Mouse (Mus musculus): ENCODE measurements around the gene Ptpn12. TPM values are rescaled to one million over a fixed set of nuclear protein-coding genes. Genes with fewer than 3 reads are reported as not detected.
A peak's percentile ranks its signal among the peaks of the same experiment; 100 is the strongest.

The Ptpn12 gene
- polyA plus RNA-seq, 1 experiment from 2014 or later, result 23.3 TPM

- H3K36me3 ChIP-seq (ENCODE audit: control insufficient read depth, insufficient read depth, low read length), result no peaks in the 10 kb centered on the region
- H3K4me3 ChIP-seq (ENCODE audit: low read depth, low read length), result peak overlapping the region; percentile 1; the same call in 1 of the 2 replicates
- ATAC-seq (replicated peaks; ENCODE audit: low FRiP score) (peak; percentile 50), DNase-seq (ENCODE audit: low spot score) (no peak)
- no peaks in the 10 kb centered on the region for H3K27me3 ChIP-seq (replicated peaks; ENCODE audit: control insufficient read depth, insufficient read depth, low read length)
- no peaks in the 10 kb centered on the region for H3K9me3 ChIP-seq (ENCODE audit: control insufficient read depth, low read length)
- H3K4me2 ChIP-seq, result peak overlapping the region; percentile 60
- peaks cover 53% of the 10 kb centered on the region for H3K4me1 ChIP-seq (replicated peaks; ENCODE audit: control insufficient read depth, insufficient read depth, low read length)
- 19% methylated on average over 2 of the region's 2 CpGs for WGBS
- peak overlapping the region; percentile 63 for H3K27ac ChIP-seq (ENCODE audit: low read depth, low read length)
- peak overlapping the region; percentile 1; the same call in 1 of the 2 replicates for H3K9ac ChIP-seq (ENCODE audit: low read depth, low read length)
Measured at GRCm38 (mm10) chr5:21050770-21051122, 5.0 kb downstream of the Ptpn12 start.

GRCm38 (mm10) chr5:21050061-21050769 is 5.5 kb downstream of the Ptpn12 start:
- Histone ChIP-seq H3K4me1 (replicated peaks; ENCODE audit: control insufficient read depth, insufficient read depth, low read length) (peaks cover 58% of the 10 kb centered on the region), H3K4me3 (ENCODE audit: low read depth, low read length) (peak overlapping the region; percentile 1; the same call in 1 of the 2 replicates), H3K9me3 (ENCODE audit: control insufficient read depth, low read length) (no peaks in the 10 kb centered on the region), H3K27me3 (replicated peaks; ENCODE audit: control insufficient read depth, insufficient read depth, low read length) (no peaks in the 10 kb centered on the region), H3K27ac (ENCODE audit: low read depth, low read length) (peak overlapping the region; percentile 63), H3K9ac (ENCODE audit: low read depth, low read length) (peak overlapping the region; percentile 1; the same call in 1 of the 2 replicates), H3K36me3 (ENCODE audit: control insufficient read depth, insufficient read depth, low read length) (no peaks in the 10 kb centered on the region), H3K4me2 (peak overlapping the region; percentile 60)
- 42% methylated on average over 6 of the region's 6 CpGs for WGBS
- ATAC-seq (replicated peaks; ENCODE audit: low FRiP score), result peak; percentile 25; the same call in 1 of the 2 replicates
- DNase-seq (ENCODE audit: low spot score), result no peak

- Histone ChIP-seq H3K36me3 (ENCODE audit: control insufficient read depth, insufficient read depth, low read length) (no peaks in the 10 kb centered on the region; the same call in 1 of the 2 replicates), H3K4me1 (replicated peaks; ENCODE audit: control insufficient read depth, insufficient read depth, low read length) (peaks cover 65% of the 10 kb centered on the region), H3K4me3 (ENCODE audit: low read depth, low read length) (no peak overlapping the region), H3K27me3 (replicated peaks; ENCODE audit: control insufficient read depth, insufficient read depth, low read length) (no peaks in the 10 kb centered on the region), H3K9ac (ENCODE audit: low read depth, low read length) (no peak overlapping the region), H3K27ac (ENCODE audit: low read depth, low read length) (no peak overlapping the region), H3K4me2 (no peak overlapping the region), H3K9me3 (ENCODE audit: control insufficient read depth, low read length) (no peaks in the 10 kb centered on the region)
- DNase-seq (ENCODE audit: low spot score), result no peak
- WGBS, result 87% methylated on average over 4 of the region's 4 CpGs
- ATAC-seq (replicated peaks; ENCODE audit: low FRiP score), result no peak
Measured at GRCm38 (mm10) chr5:21049006-21049405, 6.7 kb downstream of the Ptpn12 start.

- no peaks in the 10 kb centered on the region for H3K27me3 ChIP-seq (replicated peaks; ENCODE audit: control insufficient read depth, insufficient read depth, low read length)
- H3K4me2 ChIP-seq, result no peak overlapping the region; the same call in 1 of the 2 replicates
- ATAC-seq (replicated peaks; ENCODE audit: low FRiP score) (no peak), DNase-seq (ENCODE audit: low spot score) (no peak)
- peaks cover 58% of the 10 kb centered on the region for H3K4me1 ChIP-seq (replicated peaks; ENCODE audit: control insufficient read depth, insufficient read depth, low read length)
- 65% methylated on average over 4 of the region's 4 CpGs for WGBS
- no peak overlapping the region for H3K27ac ChIP-seq (ENCODE audit: low read depth, low read length)
- no peak overlapping the region for H3K9ac ChIP-seq (ENCODE audit: low read depth, low read length)
- no peak overlapping the region for H3K4me3 ChIP-seq (ENCODE audit: low read depth, low read length)
- H3K36me3 ChIP-seq (ENCODE audit: control insufficient read depth, insufficient read depth, low read length), result no peaks in the 10 kb centered on the region; the same call in 1 of the 2 replicates
- H3K9me3 ChIP-seq (ENCODE audit: control insufficient read depth, low read length), result no peaks in the 10 kb centered on the region
Measured at GRCm38 (mm10) chr5:21047114-21047513, 8.6 kb downstream of the Ptpn12 start.

- Histone ChIP-seq H3K27ac (ENCODE audit: low read depth, low read length) (peak overlapping the region; percentile 69), H3K4me2 (peak overlapping the region; percentile 58), H3K4me3 (ENCODE audit: low read depth, low read length) (no peak overlapping the region; the same call in 1 of the 2 replicates), H3K9ac (ENCODE audit: low read depth, low read length) (no peak overlapping the region), H3K4me1 (replicated peaks; ENCODE audit: control insufficient read depth, insufficient read depth, low read length) (peaks cover 52% of the 10 kb centered on the region), H3K36me3 (ENCODE audit: control insufficient read depth, insufficient read depth, low read length) (no peaks in the 10 kb centered on the region; the same call in 1 of the 2 replicates), H3K9me3 (ENCODE audit: control insufficient read depth, low read length) (no peaks in the 10 kb centered on the region), H3K27me3 (replicated peaks; ENCODE audit: control insufficient read depth, insufficient read depth, low read length) (no peaks in the 10 kb centered on the region)
- no peak for DNase-seq (ENCODE audit: low spot score)
- WGBS, result 45% methylated on average over 7 of the region's 7 CpGs
- peak; percentile 73 for ATAC-seq (replicated peaks; ENCODE audit: low FRiP score)
Measured at GRCm38 (mm10) chr5:21046150-21047048, 9.3 kb downstream of the Ptpn12 start.

GRCm38 (mm10) chr5:21045462-21045861 is 10.2 kb downstream of the Ptpn12 start:
- no peak overlapping the region for H3K4me3 ChIP-seq (ENCODE audit: low read depth, low read length)
- peak overlapping the region; percentile 69; the same call in 1 of the 2 replicates for H3K27ac ChIP-seq (ENCODE audit: low read depth, low read length)
- peaks cover 42% of the 10 kb centered on the region for H3K4me1 ChIP-seq (replicated peaks; ENCODE audit: control insufficient read depth, insufficient read depth, low read length)
- no peak for DNase-seq (ENCODE audit: low spot score)
- no peaks in the 10 kb centered on the region; the same call in 1 of the 2 replicates for H3K36me3 ChIP-seq (ENCODE audit: control insufficient read depth, insufficient read depth, low read length)
- H3K9ac ChIP-seq (ENCODE audit: low read depth, low read length), result no peak overlapping the region
- H3K4me2 ChIP-seq, result peak overlapping the region; percentile 58
- no peak for ATAC-seq (replicated peaks; ENCODE audit: low FRiP score)
- H3K27me3 ChIP-seq (replicated peaks; ENCODE audit: control insufficient read depth, insufficient read depth, low read length), result no peaks in the 10 kb centered on the region
- 50% methylated on average over 2 of the region's 2 CpGs for WGBS
- no peaks in the 10 kb centered on the region for H3K9me3 ChIP-seq (ENCODE audit: control insufficient read depth, low read length)

GRCm38 (mm10) chr5:21038100-21038499 is 17.6 kb downstream of the Ptpn12 start:
- Histone ChIP-seq H3K36me3 (ENCODE audit: control insufficient read depth, insufficient read depth, low read length) (no peaks in the 10 kb centered on the region; the same call in 1 of the 2 replicates), H3K4me3 (ENCODE audit: low read depth, low read length) (no peak overlapping the region), H3K27ac (ENCODE audit: low read depth, low read length) (no peak overlapping the region), H3K9ac (ENCODE audit: low read depth, low read length) (no peak overlapping the region), H3K4me1 (replicated peaks; ENCODE audit: control insufficient read depth, insufficient read depth, low read length) (peaks cover 4% of the 10 kb centered on the region; the same call in 1 of the 2 replicates), H3K27me3 (replicated peaks; ENCODE audit: control insufficient read depth, insufficient read depth, low read length) (no peaks in the 10 kb centered on the region), H3K4me2 (no peak overlapping the region), H3K9me3 (ENCODE audit: control insufficient read depth, low read length) (no peaks in the 10 kb centered on the region)
- no peak for ATAC-seq (replicated peaks; ENCODE audit: low FRiP score)
- WGBS, result 68% methylated on average over 5 of the region's 5 CpGs
- no peak for DNase-seq (ENCODE audit: low spot score)

- ATAC-seq (replicated peaks; ENCODE audit: low FRiP score), result no peak
- H3K9me3 ChIP-seq (ENCODE audit: control insufficient read depth, low read length), result no peaks in the 10 kb centered on the region
- no peak overlapping the region for H3K4me3 ChIP-seq (ENCODE audit: low read depth, low read length)
- 52% methylated on average over 7 of the region's 7 CpGs for WGBS
- no peak overlapping the region for H3K9ac ChIP-seq (ENCODE audit: low read depth, low read length)
- H3K4me1 ChIP-seq (replicated peaks; ENCODE audit: control insufficient read depth, insufficient read depth, low read length), result peaks cover 3% of the 10 kb centered on the region; the same call in 1 of the 2 replicates
- no peak for DNase-seq (ENCODE audit: low spot score)
- no peaks in the 10 kb centered on the region; the same call in 1 of the 2 replicates for H3K36me3 ChIP-seq (ENCODE audit: control insufficient read depth, insufficient read depth, low read length)
- H3K4me2 ChIP-seq, result no peak overlapping the region
- no peak overlapping the region for H3K27ac ChIP-seq (ENCODE audit: low read depth, low read length)
- H3K27me3 ChIP-seq (replicated peaks; ENCODE audit: control insufficient read depth, insufficient read depth, low read length), result no peaks in the 10 kb centered on the region
Measured at GRCm38 (mm10) chr5:21035689-21036480, 19.8 kb downstream of the Ptpn12 start.
